Mouse (Mus musculus): ENCODE results near the gene Ccnc.

Ccnc gene

GRCm38 (mm10) chr4:21727615-21728165, at the start of gene Ccnc:
Ccnc (plus strand) TSS chr4:21727701.
- peak; percentile 84 for DNase-seq (ENCODE audit: low spot score in 2 of 2)

DNA sequence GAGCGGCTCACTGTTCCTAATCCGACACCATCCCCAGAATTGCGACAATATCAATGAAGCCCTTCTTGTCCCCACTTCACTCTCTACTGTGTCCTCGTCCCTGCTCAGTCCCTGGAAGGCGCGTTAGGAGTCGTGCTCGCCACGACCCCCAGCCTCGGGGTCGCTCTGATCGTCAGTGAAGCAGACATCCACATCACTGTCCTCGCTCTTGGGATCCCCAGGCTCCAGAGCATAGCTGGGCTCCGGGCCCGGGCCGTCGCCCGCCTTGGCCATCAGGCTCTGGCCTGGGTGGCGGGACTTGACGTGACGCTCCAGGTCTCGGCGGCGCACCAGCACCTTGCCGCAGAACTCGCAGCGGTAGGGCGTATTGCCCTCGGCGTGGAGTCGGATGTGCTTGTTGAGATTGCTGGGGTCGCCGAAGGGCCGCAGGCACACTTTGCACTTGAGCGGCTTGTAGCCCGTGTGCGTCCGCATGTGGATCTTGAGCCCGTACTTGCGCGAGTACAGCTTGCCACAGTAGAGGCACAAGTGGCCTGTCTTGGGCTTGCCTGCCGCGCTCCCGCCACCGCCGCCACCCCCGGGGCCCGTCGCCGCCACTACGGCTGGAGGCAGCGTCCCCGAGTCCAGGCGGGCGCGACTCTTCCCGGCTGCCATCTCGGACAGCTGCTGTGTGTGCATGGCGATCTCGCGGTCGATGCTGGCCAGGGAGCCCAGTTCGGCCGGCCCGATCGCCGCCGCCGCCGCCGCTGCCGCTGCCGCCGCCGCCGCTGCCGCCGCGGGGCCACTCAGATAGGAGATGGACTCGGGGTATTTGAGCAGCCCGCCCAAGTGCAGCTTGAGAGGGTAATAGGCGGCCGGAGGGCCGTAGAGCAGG, 49.2 kb upstream of the Ccnc start:
- DNase-seq (ENCODE audit: low spot score in 2 of 2): no peak

DNA sequence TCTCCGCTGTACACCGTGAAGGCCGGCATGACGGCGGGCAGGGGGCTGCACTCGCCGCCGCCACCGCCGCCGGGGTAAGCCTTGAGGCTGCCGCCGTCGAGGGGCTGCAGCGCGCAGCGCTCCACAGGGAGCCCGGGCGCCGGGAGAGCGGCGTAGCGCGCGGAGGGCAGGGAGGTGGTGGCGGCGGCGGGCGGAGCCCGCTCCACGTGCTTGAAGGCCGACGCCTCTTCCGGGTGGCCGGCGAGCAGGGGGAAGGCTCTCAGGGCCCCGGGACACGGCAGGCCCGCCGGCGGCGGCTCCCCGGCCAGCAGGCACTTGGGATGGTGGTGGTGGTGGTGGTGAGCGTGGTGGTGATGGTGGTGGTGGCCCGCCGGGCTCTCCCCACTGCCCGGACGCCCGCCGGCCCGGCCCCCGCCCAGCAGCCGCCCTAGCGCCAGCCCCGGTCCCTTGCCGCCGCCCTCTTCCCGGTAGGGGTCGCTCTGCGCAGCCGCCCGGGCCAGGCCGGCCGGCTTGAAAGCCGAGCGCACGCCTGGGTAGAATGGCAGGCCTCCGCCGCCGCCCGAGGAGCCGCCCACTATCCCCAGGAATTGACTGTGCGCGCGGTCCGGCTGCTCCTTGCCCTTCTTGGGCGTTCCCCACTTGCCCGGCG, 48.4 kb upstream of the Ccnc start:
- DNase-seq (ENCODE audit: low spot score in 2 of 2): no peak

GRCm38 (mm10) chr4:21679624-21680480, 47.6 kb upstream of the Ccnc start:
- no peak for DNase-seq (ENCODE audit: low spot score in 2 of 2)

DNA sequence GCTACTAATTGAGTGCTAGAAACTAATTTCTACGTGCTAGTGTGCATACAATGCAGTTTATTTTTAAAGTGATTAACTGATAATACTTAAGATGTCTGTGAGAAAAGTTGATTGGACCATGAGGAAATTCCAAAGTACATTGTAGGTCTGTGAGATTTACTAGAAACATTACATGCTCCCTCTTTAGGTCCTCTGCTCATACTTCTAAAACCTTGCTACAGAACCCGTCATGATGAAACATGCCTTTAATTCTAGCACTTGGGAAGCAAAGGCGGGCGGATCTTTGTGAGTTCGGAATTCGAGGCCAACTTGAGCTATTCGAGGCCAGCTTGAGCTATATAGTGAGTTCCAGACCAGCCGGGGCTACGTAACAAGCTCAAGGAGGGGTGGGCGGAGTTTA, 46.5 kb upstream of the Ccnc start:
- no peak for DNase-seq (ENCODE audit: low spot score in 2 of 2)

DNA sequence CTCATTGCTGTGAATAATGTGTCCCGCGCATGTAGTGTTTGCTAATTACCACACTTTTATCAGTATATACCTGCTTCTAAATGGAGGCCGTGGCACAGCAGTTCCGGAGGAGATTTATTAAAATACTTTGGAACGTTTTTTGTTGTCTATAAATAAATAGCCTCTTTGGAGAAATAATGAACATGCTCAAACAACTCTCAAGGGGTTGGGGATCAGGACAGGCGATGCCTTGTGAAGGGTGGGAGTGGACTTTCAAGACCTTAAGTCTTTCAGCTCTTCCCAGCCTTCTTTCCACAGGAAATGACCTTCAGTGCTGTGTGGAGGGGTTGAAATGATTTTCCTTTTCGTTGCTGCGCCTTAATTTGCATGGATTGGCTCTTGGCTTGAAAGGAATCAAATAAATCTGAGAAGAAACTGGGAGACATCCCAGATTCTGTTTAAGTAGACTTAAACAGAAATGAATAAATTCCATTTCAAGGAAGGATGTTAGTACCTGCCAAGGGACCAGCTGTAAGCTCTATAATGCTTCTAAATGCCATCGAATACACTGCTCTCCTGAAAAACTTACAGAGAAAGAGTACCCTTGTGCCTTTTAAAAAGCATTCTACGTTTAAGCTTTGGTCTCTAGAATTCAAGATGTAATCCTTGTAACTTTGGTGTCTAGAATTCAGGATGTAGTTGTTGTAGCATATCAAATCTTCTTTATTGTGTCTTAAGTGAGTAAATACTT, 44.9 kb upstream of the Ccnc start:
- DNase-seq (ENCODE audit: low spot score in 2 of 2): no peak

DNA sequence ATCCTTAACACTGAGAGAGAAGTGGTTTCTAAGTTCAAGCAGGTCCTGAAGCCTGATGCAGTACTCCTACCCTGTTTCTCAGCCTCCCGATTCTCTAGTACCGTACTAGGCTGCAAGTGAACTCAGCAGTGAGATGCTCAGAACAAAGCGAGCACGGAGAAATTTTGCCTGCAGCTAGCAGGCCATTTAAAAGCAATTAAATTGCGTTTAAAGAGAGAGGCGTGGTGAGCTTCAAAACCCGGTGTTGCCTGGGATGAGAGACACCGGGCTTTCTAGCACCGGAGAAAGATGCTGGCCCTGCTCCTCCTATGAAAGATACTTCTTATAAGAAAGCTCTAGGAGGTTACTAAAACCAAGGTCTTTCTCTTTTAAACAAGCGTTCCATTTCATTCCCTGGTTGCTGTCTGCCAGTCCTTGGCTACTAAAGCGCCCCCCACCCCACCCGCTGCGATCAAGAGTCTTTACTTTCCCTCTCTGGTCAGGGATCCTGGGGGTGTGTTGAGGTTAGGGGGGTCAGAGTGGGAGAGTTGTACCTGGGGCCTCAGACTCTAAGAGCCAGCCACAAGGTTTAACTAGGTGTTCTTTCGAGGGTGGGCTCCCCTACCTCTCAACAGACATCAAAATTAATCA, 43.0 kb upstream of the Ccnc start:
- no peak for DNase-seq (ENCODE audit: low spot score in 2 of 2)

DNA sequence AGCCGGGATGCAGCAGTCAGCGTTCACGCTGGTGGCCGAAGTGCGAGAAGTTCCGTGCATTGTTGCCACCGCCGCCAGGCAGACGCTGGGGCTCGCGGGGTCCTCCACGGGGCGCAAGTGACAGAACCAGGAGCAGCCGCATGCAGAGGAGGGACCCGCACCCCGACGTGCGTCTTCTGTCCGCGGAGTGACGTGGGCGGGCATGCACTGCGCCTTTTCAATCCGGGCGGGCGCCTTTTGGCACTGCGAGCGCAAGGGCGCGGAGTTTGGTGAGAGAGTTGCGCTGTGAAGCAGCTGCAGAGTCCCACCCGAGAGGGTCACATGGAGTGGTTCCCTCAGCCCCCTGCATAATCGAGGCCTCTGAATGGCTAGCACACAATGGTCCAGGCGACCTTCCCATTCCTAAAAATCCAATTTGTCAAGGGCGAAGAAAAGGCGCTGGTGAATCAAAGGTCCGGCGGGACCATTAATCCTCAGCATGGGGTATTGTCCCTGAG, 41.9 kb upstream of the Ccnc start, which contains the start of gene Prdm13:
Gene Prdm13 (minus strand): TSS at position 369 of the 497 bp plus-strand sequence.
- no peak for DNase-seq (ENCODE audit: low spot score in 2 of 2)

GRCm38 (mm10) chr4:21686416-21686815, 41.1 kb upstream of the Ccnc start:
- DNase-seq (ENCODE audit: low spot score in 2 of 2): no peak

DNA sequence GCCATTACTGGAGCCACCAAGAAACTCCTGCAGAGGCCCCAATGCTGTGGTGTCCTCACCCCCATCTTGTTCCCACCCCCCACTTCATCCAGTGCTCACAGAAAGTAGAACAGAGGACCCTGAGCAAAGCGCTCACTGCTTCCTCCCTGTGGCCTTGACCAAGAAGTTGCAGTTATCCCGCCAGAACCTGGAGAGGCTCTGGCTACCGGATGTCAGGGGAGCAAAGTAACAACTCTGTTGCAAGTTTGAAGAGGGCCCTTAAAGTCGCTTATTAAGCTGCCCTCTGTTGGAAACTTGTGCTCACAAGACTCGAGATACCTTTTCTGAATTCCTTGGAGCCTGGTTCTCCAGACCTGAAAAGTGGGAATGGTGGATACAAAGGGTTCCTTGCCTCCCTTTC, 40.6 kb upstream of the Ccnc start:
- DNase-seq (ENCODE audit: low spot score in 2 of 2): no peak

- no peak for DNase-seq (ENCODE audit: low spot score in 2 of 2)
Measured at GRCm38 (mm10) chr4:21687783-21688702, 39.5 kb upstream of the Ccnc start.

DNA sequence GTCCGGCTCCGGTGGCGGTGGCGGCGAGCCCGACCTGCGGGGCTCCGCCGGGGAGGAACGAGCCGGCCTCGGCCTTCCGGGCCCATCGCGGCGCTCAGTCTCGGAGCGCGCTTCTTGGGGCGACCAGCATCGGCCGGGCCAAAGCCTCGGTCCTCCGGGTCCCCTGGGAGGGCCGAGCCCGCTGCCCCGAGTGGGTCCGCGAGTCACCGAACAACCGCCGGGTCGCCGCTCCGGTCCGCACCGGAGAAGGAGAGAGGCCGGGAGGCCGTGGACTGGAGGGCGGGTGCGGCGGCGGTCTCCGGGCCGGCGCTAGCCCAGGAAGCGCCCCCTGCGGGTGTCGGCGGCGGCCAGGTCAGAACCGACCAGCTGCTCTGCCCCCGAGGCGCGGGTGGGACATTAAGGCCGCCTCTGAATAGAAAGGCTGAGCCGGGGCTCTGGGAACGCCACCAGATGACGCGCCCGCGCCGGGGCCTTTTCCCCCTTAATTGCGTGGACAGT, 38.7 kb upstream of the Ccnc start:
- no peak for DNase-seq (ENCODE audit: low spot score in 2 of 2)

- no peak for DNase-seq (ENCODE audit: low spot score in 2 of 2)
Measured at GRCm38 (mm10) chr4:21689492-21689941, 38.0 kb upstream of the Ccnc start.

DNA sequence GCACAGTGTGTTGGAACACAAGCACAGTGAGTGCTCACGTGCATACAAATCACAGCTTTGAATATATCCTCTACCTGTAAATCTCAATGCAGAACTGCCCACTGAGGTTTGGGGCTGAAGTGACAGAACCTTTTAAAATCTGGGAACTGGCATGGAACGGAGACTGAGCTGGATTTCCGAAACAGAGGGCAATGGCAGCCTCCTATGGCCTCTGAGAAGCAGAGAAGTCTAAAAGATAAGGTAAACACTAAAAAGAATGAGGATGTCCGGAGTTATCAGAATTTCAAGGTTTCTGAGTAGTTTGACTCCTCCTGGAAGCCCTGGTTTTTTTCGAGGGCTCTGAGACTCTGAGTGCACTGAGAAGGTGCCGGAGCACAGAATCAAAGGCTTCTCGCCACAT, 37.3 kb upstream of the Ccnc start:
- no peak for DNase-seq (ENCODE audit: low spot score in 2 of 2)

- peak; percentile 30 to 61 for DNase-seq (ENCODE audit: low spot score in 2 of 2)
Measured at GRCm38 (mm10) chr4:21695638-21696254, 31.8 kb upstream of the Ccnc start.

DNA sequence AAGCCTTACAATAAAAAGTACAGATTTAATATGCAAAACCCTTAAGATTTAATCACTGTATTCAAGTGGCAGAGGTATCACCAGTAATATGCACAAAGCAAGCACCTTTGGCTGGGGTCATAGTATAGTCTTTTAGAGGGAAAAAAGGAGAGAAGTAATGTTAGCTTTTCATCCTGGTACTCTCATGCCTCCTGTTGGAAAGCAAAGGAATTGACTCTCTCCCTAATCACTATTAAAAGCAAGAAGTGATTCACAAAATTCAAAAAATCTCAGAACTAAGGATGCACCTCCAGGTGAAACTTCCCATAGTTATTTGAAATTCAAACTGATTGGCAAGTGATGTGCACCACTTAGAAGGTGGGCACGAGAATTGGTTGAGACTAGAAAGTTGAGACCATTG, 22.5 kb upstream of the Ccnc start:
- no peak for DNase-seq (ENCODE audit: low spot score in 2 of 2)

GRCm38 (mm10) chr4:21712147-21712546, 15.4 kb upstream of the Ccnc start:
- peak; percentile 29 to 63 for DNase-seq (ENCODE audit: low spot score in 2 of 2)

DNA sequence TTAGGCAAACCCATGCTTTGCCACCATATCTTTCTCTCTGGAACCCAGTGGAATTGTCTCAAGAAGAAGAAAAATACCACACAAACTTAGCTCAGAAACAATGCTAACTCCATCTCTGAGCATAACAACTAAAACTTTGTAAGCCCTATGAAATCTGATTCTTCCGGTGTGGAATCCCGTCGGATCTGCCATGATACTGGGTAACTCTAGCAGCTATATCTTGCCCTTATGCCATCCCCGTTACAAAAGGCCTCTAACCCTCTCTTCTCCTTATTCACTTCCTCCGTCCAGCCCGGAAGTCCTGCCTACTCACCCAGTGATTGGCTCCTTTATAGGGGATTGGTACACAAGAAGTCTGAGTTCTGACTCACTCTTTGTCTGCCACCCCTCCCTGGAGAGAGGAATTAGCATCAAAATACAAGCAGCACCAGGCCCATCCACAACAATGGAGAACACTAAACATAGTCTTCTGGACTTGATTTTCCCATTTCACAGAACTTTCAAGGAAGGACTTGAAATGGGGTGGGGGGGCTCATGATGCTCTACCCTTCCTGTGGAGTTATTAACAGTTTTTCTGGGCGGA, 4.7 kb upstream of the Ccnc start:
- no peak for DNase-seq (ENCODE audit: low spot score in 2 of 2)
